Mouse (Mus musculus) megakaryocyte, embryonic 14.5 days (primary cell): ENCODE results near the gene Exoc7.

Experiments
- FLI1 ChIP-seq: IDR thresholded peaks from 2 replicates; pipeline ENCODE4 v1.6.1; 2012; ENCODE audit warnings: low read length, inconsistent platforms, mixed read lengths
- GATA1 ChIP-seq: IDR thresholded peaks from 3 replicates; pipeline ENCODE4 v1.6.1; 2012; ENCODE audit warnings: mixed read lengths, low read length, inconsistent platforms, borderline replicate concordance

DNA sequence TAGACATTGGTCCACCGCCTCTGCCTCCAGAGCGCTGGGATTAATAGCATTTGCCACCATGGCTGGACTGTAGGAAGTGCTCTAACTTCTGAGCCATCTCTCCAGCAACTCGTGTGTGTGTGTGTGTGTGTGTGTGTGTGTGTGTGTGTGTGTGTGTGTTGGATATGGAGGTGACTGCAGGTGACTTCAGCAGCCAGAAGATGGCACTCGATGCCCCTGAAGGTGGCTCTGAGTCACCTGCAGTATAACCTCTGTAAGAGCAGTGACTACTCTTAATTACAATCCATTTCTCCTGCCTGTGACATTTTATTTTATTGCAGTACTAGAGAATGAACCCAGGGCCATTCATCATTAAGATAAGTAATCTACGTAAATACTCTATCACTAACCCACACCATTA is 44.3 kb upstream of the Exoc7 start:
- no peak for TF ChIP-seq GATA1
- TF ChIP-seq FLI1, result no peak
